Mouse (Mus musculus): ENCODE data around the gene Slc25a42. TPM values are rescaled to one million over a fixed set of nuclear protein-coding genes. Genes with fewer than 3 reads are reported as not detected.

Slc25a42 gene
- 7.1 and 10.9 TPM in 2 replicates for polyA plus RNA-seq (2011; ENCODE audit: insufficient read depth, insufficient read length, low replicate concordance, missing spikeins)

GRCm38 (mm10) chr8:70212112-70213055 lies at the start of gene Slc25a42:
Gene Slc25a42 (minus strand): TSS chr8:70212305.
- WGBS: under 1% methylated on average over 66 of the region's 66 CpGs
- H3K4me1 ChIP-seq (ENCODE audit: control insufficient read depth, insufficient read depth, low read length): no peaks in the 10 kb centered on the region; the same call in 1 of the 2 replicates
- peak within 1 kb of the TSS; percentile 90 for H3K4me3 ChIP-seq (replicated peaks; ENCODE audit: control insufficient read depth, low read depth, low read length)
- H3K27ac ChIP-seq (ENCODE audit: control insufficient read depth, insufficient read depth, low read depth, low read length, poor library complexity): peak within 1 kb of the TSS; percentile 75
- TF ChIP-seq CTCF (IDR thresholded peaks at IDR 0.05; ENCODE audit: control insufficient read depth, insufficient read depth, low read length) (no peak), POLR2A (IDR thresholded peaks at IDR 0.05; ENCODE audit: borderline replicate concordance, control insufficient read depth, low read depth, low read length) (peak; percentile 86)

- Histone ChIP-seq H3K27ac (ENCODE audit: control insufficient read depth, insufficient read depth, low read depth, low read length, poor library complexity) (peak overlapping the region; percentile 47), H3K4me1 (ENCODE audit: control insufficient read depth, insufficient read depth, low read length) (no peaks in the 10 kb centered on the region; the same call in none of the 2 replicates), H3K4me3 (replicated peaks; ENCODE audit: control insufficient read depth, low read depth, low read length) (no peak overlapping the region)
- 74% methylated on average over 2 of the region's 2 CpGs for WGBS
- no peak for TF ChIP-seq CTCF (IDR thresholded peaks at IDR 0.05; ENCODE audit: control insufficient read depth, insufficient read depth, low read length)
- TF ChIP-seq POLR2A (IDR thresholded peaks at IDR 0.05; ENCODE audit: borderline replicate concordance, control insufficient read depth, low read depth, low read length): no peak
Measured at GRCm38 (mm10) chr8:70259043-70259442, 46.9 kb upstream of the Slc25a42 start.

GRCm38 (mm10) chr8:70258600-70258999 lies 46.5 kb upstream of the Slc25a42 start:
- 57% methylated on average over 5 of the region's 5 CpGs for WGBS
- TF ChIP-seq CTCF (IDR thresholded peaks at IDR 0.05; ENCODE audit: control insufficient read depth, insufficient read depth, low read length) (no peak), POLR2A (IDR thresholded peaks at IDR 0.05; ENCODE audit: borderline replicate concordance, control insufficient read depth, low read depth, low read length) (no peak)
- H3K4me3 ChIP-seq (replicated peaks; ENCODE audit: control insufficient read depth, low read depth, low read length): no peak overlapping the region
- peak overlapping the region; percentile 50 for H3K27ac ChIP-seq (ENCODE audit: control insufficient read depth, insufficient read depth, low read depth, low read length, poor library complexity)
- H3K4me1 ChIP-seq (ENCODE audit: control insufficient read depth, insufficient read depth, low read length): no peaks in the 10 kb centered on the region; the same call in none of the 2 replicates

GRCm38 (mm10) chr8:70257456-70257855 lies 45.4 kb upstream of the Slc25a42 start:
- TF ChIP-seq CTCF (IDR thresholded peaks at IDR 0.05; ENCODE audit: control insufficient read depth, insufficient read depth, low read length): no peak
- no peak for TF ChIP-seq POLR2A (IDR thresholded peaks at IDR 0.05; ENCODE audit: borderline replicate concordance, control insufficient read depth, low read depth, low read length)
- Histone ChIP-seq H3K4me3 (replicated peaks; ENCODE audit: control insufficient read depth, low read depth, low read length) (no peak overlapping the region), H3K27ac (ENCODE audit: control insufficient read depth, insufficient read depth, low read depth, low read length, poor library complexity) (no peak overlapping the region), H3K4me1 (ENCODE audit: control insufficient read depth, insufficient read depth, low read length) (no peaks in the 10 kb centered on the region; the same call in none of the 2 replicates)
- WGBS: 78% methylated on average over 3 of the region's 3 CpGs

- WGBS: 71% methylated on average over 1 of the region's 1 CpGs
- Histone ChIP-seq H3K4me3 (replicated peaks; ENCODE audit: control insufficient read depth, low read depth, low read length) (no peak overlapping the region), H3K27ac (ENCODE audit: control insufficient read depth, insufficient read depth, low read depth, low read length, poor library complexity) (no peak overlapping the region), H3K4me1 (ENCODE audit: control insufficient read depth, insufficient read depth, low read length) (no peaks in the 10 kb centered on the region; the same call in none of the 2 replicates)
- TF ChIP-seq POLR2A (IDR thresholded peaks at IDR 0.05; ENCODE audit: borderline replicate concordance, control insufficient read depth, low read depth, low read length) (no peak), CTCF (IDR thresholded peaks at IDR 0.05; ENCODE audit: control insufficient read depth, insufficient read depth, low read length) (0 out of 2 replicates have a peak, but pooled peaks have one; percentile 14)
Measured at GRCm38 (mm10) chr8:70254628-70255027, 42.5 kb upstream of the Slc25a42 start.

GRCm38 (mm10) chr8:70247841-70248240 lies 35.7 kb upstream of the Slc25a42 start:
- no peak overlapping the region for H3K27ac ChIP-seq (ENCODE audit: control insufficient read depth, insufficient read depth, low read depth, low read length, poor library complexity)
- TF ChIP-seq POLR2A (IDR thresholded peaks at IDR 0.05; ENCODE audit: borderline replicate concordance, control insufficient read depth, low read depth, low read length) (no peak), CTCF (IDR thresholded peaks at IDR 0.05; ENCODE audit: control insufficient read depth, insufficient read depth, low read length) (no peak)
- peaks cover 2% of the 10 kb centered on the region for H3K4me1 ChIP-seq (ENCODE audit: control insufficient read depth, insufficient read depth, low read length)
- WGBS: 91% methylated on average over 3 of the region's 3 CpGs
- H3K4me3 ChIP-seq (replicated peaks; ENCODE audit: control insufficient read depth, low read depth, low read length): no peak overlapping the region

- WGBS: 87% methylated on average over 6 of the region's 6 CpGs
- peaks cover 2% of the 10 kb centered on the region for H3K4me1 ChIP-seq (ENCODE audit: control insufficient read depth, insufficient read depth, low read length)
Measured at GRCm38 (mm10) chr8:70246622-70247021, 34.5 kb upstream of the Slc25a42 start.

GRCm38 (mm10) chr8:70240642-70241041 lies 28.5 kb upstream of the Slc25a42 start:
- no peaks in the 10 kb centered on the region for H3K4me1 ChIP-seq (ENCODE audit: control insufficient read depth, insufficient read depth, low read length)
- TF ChIP-seq POLR2A (IDR thresholded peaks at IDR 0.05; ENCODE audit: borderline replicate concordance, control insufficient read depth, low read depth, low read length) (no peak), CTCF (IDR thresholded peaks at IDR 0.05; ENCODE audit: control insufficient read depth, insufficient read depth, low read length) (peak; percentile 44; the same call in 1 of the 2 replicates)
- H3K4me3 ChIP-seq (replicated peaks; ENCODE audit: control insufficient read depth, low read depth, low read length): no peak overlapping the region
- no peak overlapping the region for H3K27ac ChIP-seq (ENCODE audit: control insufficient read depth, insufficient read depth, low read depth, low read length, poor library complexity)
- WGBS: 85% methylated on average over 5 of the region's 5 CpGs

More at GRCm38 (mm10) chr8:70246622-70247021, 34.5 kb upstream of the Slc25a42 start:
- no peak overlapping the region for H3K4me3 ChIP-seq (replicated peaks; ENCODE audit: control insufficient read depth, low read depth, low read length)
- TF ChIP-seq CTCF (IDR thresholded peaks at IDR 0.05; ENCODE audit: control insufficient read depth, insufficient read depth, low read length): no peak
- TF ChIP-seq POLR2A (IDR thresholded peaks at IDR 0.05; ENCODE audit: borderline replicate concordance, control insufficient read depth, low read depth, low read length): no peak
- H3K27ac ChIP-seq (ENCODE audit: control insufficient read depth, insufficient read depth, low read depth, low read length, poor library complexity): no peak overlapping the region
